Mouse (Mus musculus) liver, embryonic 14.5 days (tissue): Measurements from ENCODE around the gene Rgs19.

Source experiments
- CTCF ChIP-seq: IDR thresholded peaks from 2 replicates; pipeline ENCODE4 v1.5.1; 2016; ENCODE audit warnings: antibody characterized with exemption, low read depth, control low read depth
- EP300 ChIP-seq: IDR thresholded peaks from 2 replicates; pipeline ENCODE4 v1.6.1; 2016; ENCODE audit warnings: antibody characterized with exemption, low read depth

DNA sequence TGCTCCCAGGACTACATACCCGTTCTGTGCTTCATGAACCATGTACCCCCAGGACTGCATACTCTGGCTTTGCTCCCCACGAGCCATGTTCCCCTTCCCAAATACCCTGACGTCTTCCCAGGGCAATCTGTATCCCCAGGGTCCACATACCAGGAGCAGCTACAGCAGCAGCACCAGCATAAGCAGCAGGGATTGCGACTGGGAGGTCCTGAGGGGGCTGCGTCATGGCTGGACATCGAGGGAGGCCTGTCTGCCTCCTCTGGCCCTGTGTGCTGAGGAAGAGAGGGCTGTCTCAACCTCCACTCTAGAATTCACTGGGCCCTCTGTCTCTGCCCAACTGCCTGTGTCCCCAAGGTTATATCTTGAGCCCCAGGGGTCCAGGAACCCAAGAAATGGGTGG lies 2.7 kb downstream of the Rgs19 start:
- TF ChIP-seq CTCF (no peak), EP300 (no peak)
